Mouse (Mus musculus) B cell, adult 2 months (primary cell): ENCODE results near the gene Pbx1.

Experiments
- DNase-seq, 2 experiments: peaks; one replicate each; pipeline ENCODE4 v3.0.0; 2022

Gene Pbx1

GRCm38 (mm10) chr1:168341368-168341767 lies 90.7 kb downstream of the Pbx1 start:
- DNase-seq, result no peak

- DNase-seq, result no peak
Measured at GRCm38 (mm10) chr1:168336238-168336818, 95.7 kb downstream of the Pbx1 start.

GRCm38 (mm10) chr1:168334831-168335574 lies 97.1 kb downstream of the Pbx1 start:
- no peak for DNase-seq

- no peak for DNase-seq
Measured at GRCm38 (mm10) chr1:168332056-168332455, 100.0 kb downstream of the Pbx1 start.

- DNase-seq, result no peak
Measured at GRCm38 (mm10) chr1:168328236-168328605, 103.8 kb downstream of the Pbx1 start.

- DNase-seq, result no peak
Measured at GRCm38 (mm10) chr1:168327405-168328235, 104.5 kb downstream of the Pbx1 start.

GRCm38 (mm10) chr1:168325786-168326185 lies 106.3 kb downstream of the Pbx1 start:
- DNase-seq, result no peak

GRCm38 (mm10) chr1:168324306-168325085 lies 107.6 kb downstream of the Pbx1 start:
- no peak for DNase-seq

GRCm38 (mm10) chr1:168323436-168324108 lies 108.5 kb downstream of the Pbx1 start:
- DNase-seq, result no peak

GRCm38 (mm10) chr1:168322892-168323291 lies 109.2 kb downstream of the Pbx1 start:
- DNase-seq, result peak in 1 of 2 experiments; percentile 5

- no peak for DNase-seq
Measured at GRCm38 (mm10) chr1:168319695-168320094, 112.4 kb downstream of the Pbx1 start.

- DNase-seq, result no peak
Measured at GRCm38 (mm10) chr1:168318899-168319469, 113.1 kb downstream of the Pbx1 start.

- no peak for DNase-seq
Measured at GRCm38 (mm10) chr1:168313772-168314171, 118.3 kb downstream of the Pbx1 start.

GRCm38 (mm10) chr1:168312710-168313447 lies 119.2 kb downstream of the Pbx1 start:
- DNase-seq, result no peak

- no peak for DNase-seq
Measured at GRCm38 (mm10) chr1:168309101-168309521, 123.0 kb downstream of the Pbx1 start.

GRCm38 (mm10) chr1:168307275-168308182 lies 124.5 kb downstream of the Pbx1 start:
- no peak for DNase-seq

GRCm38 (mm10) chr1:168300505-168300904 lies 131.6 kb downstream of the Pbx1 start:
- DNase-seq, result no peak

GRCm38 (mm10) chr1:168299928-168300365 lies 132.1 kb downstream of the Pbx1 start:
- DNase-seq, result no peak

GRCm38 (mm10) chr1:168299181-168299580 lies 132.9 kb downstream of the Pbx1 start:
- DNase-seq, result no peak

- DNase-seq, result no peak
Measured at GRCm38 (mm10) chr1:168296290-168296689, 135.8 kb downstream of the Pbx1 start.
